Mouse (Mus musculus) liver, postnatal 0 days (tissue): ENCODE results near the gene Fam129a. TPM values are rescaled to one million over a fixed set of nuclear protein-coding genes. Genes with fewer than 3 reads are reported as not detected.
"Not testable (repeated sequence)": the region's sequence is repeated elsewhere in the genome, so short reads cannot be mapped to it uniquely, and the experiment has no call there.

ENCODE experiments used
- ATAC-seq: fragments of 200-750 bp; cut with Nextera tagmentation; 2 replicates; pipeline ENCODE4 v1.8.0; 2017; ENCODE audit warnings: mild to moderate bottlenecking, moderate library complexity
- DNase-seq: peaks from one replicate; pipeline ENCODE4 v3.0.0-alpha.2; 2016
- H3K27ac ChIP-seq: fragments of 300-500 bp; sonication (generic); 2 replicates; pipeline ENCODE4 v1.5.1; 2014; ENCODE audit warnings: antibody characterized with exemption, moderate library complexity, mild to moderate bottlenecking, low read depth
- H3K27me3 ChIP-seq: fragments of 300-500 bp; sonication (generic); 2 replicates; pipeline ENCODE4 v1.6.1; 2014; ENCODE audit warnings: low read length, control low read depth, mixed read lengths; ENCODE audit not compliant: insufficient read depth
- H3K36me3 ChIP-seq: fragments of 300-500 bp; sonication (generic); replicated peaks from 2 replicates; pipeline ENCODE4 v1.6.1; 2014; ENCODE audit warnings: mild to moderate bottlenecking, control low read depth, low read length, moderate library complexity, mixed read lengths; ENCODE audit not compliant: insufficient read depth
- H3K4me1 ChIP-seq: fragments of 300-500 bp; sonication (generic); 2 replicates; pipeline ENCODE4 v1.6.1; 2014; ENCODE audit warnings: antibody characterized with exemption, mild to moderate bottlenecking, control low read depth; ENCODE audit not compliant: insufficient read depth
- H3K4me2 ChIP-seq: fragments of 300-500 bp; sonication (generic); 2 replicates; pipeline ENCODE4 v1.6.1; 2014; ENCODE audit warnings: low read depth, mild to moderate bottlenecking, low read length, moderate library complexity, mixed read lengths
- H3K4me3 ChIP-seq: fragments of 300-500 bp; sonication (generic); 2 replicates; pipeline ENCODE4 v1.5.1; 2014; ENCODE audit warnings: low read depth, low read length
- H3K9ac ChIP-seq: fragments of 300-500 bp; sonication (generic); replicated peaks from 2 replicates; pipeline ENCODE4 v1.6.1; 2014; ENCODE audit warnings: mild to moderate bottlenecking, moderate library complexity
- H3K9me3 ChIP-seq: fragments of 300-500 bp; sonication (generic); 2 replicates; pipeline ENCODE4 v1.6.1; 2016; ENCODE audit warnings: mild to moderate bottlenecking, control low read depth, low read length, mixed read lengths
- CTCF ChIP-seq: sonication (generic); IDR thresholded peaks from 2 replicates; pipeline ENCODE4 v1.5.1; 2016; ENCODE audit warnings: antibody characterized with exemption, low read depth
- EP300 ChIP-seq: IDR thresholded peaks from 2 replicates; pipeline ENCODE4 v1.6.1; 2016; ENCODE audit warnings: antibody characterized with exemption, low read depth, mild to moderate bottlenecking
- WGBS: fragments of 180-500 bp; shearing (Covaris S2); extraction: QIAGEN DNeasy Blood & Tissue Kit; methylation state at CpG from one replicate; pipeline ENCODE4 v1.1.7; 2014; ENCODE audit not compliant: insufficient replicate concordance; 5-methylcytosine and 5-hydroxymethylcytosine counted together
- polyA plus RNA-seq: library from polyadenylated mRNA; unstranded; fragments of >200 nt; fragmentation: Nextera tagmentation; extraction: Ambion mirVana; gene quantifications from 2 replicates; pipeline ENCODE4 v1.2.1, GENCODE M21; 2015

Gene Fam129a
- polyA plus RNA-seq, 1 experiment from 2014 or later, result 11.5 TPM

DNA sequence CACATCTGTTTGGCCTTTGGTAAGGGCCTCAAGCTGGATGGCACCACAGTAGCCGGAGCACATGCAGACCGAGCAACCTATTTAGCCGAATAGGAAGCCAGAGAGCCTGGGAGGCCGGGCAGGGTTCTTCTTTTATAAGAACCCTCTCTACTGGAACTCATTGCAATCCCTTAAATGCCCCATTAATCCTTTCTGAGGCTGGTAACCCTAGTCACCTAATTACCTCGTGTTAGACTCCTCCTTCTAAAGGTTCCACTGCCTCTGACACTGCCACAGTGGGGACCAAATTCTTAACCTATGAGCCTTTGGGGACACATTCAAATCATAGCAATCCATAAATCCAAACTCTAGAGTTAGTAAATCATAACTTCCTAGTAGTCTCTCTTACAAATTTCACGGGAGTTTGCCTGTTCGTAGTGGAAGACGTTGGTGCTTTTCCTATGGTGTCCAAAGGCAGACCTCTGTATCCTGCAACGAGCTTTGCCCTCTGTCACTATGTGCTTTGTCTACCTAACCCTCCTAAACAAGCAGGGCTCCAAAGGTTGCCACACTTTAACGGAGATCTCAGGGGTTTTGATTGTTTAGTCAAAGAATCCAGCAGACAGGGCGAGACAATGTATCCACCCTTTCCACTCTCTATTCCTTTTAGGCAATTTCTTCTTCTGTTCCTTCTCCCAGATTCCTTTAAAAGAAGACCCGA is 24.8 kb downstream of the Fam129a start:
- WGBS, result 65% methylated on average over 12 of the region's 12 CpGs
- ATAC-seq, result peak; percentile 88
- H3K27ac ChIP-seq, result peak overlapping the region; percentile 84

DNA sequence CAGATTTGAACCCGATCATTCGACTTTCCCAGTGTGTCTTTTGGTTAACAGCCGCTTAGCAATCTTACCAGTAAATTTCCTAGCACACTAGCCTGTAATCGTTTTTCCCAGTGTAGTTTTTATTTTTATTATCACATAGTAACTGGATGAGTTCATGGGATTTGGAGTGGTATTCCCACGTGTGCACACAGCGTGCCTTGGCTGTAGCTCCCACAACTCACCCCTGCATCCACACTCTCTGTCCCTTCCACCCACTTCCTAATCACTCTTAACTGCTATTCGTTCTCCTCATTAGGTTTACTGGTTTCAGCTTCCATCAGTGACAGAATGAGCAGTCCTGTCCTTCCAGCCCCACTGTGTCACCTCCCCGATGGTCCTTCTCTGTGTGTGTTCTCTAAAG is 25.6 kb downstream of the Fam129a start:
- ATAC-seq (no peak), DNase-seq (no peak)
- Histone ChIP-seq H3K4me2 (no peak overlapping the region), H3K4me1 (peaks cover 26% of the 10 kb centered on the region), H3K27me3 (no peaks in the 10 kb centered on the region), H3K9me3 (no peaks in the 10 kb centered on the region), H3K36me3 (no peaks in the 10 kb centered on the region), H3K4me3 (no peak overlapping the region), H3K9ac (no peak overlapping the region), H3K27ac (peak overlapping the region; percentile 84)
- 53% methylated on average over 8 of the region's 8 CpGs for WGBS
- TF ChIP-seq EP300 (no peak), CTCF (no peak)

More for the DNA sequence above, 24.8 kb downstream of the Fam129a start:
- H3K27me3 ChIP-seq, result no peaks in the 10 kb centered on the region
- no peaks in the 10 kb centered on the region for H3K9me3 ChIP-seq
- peaks cover 27% of the 10 kb centered on the region for H3K4me1 ChIP-seq
- H3K36me3 ChIP-seq, result no peaks in the 10 kb centered on the region
- H3K4me3 ChIP-seq, result no peak overlapping the region
- no peak for DNase-seq
- peak overlapping the region; percentile 20; the same call in 1 of the 2 replicates for H3K4me2 ChIP-seq
- no peak for TF ChIP-seq CTCF
- no peak overlapping the region for H3K9ac ChIP-seq

DNA sequence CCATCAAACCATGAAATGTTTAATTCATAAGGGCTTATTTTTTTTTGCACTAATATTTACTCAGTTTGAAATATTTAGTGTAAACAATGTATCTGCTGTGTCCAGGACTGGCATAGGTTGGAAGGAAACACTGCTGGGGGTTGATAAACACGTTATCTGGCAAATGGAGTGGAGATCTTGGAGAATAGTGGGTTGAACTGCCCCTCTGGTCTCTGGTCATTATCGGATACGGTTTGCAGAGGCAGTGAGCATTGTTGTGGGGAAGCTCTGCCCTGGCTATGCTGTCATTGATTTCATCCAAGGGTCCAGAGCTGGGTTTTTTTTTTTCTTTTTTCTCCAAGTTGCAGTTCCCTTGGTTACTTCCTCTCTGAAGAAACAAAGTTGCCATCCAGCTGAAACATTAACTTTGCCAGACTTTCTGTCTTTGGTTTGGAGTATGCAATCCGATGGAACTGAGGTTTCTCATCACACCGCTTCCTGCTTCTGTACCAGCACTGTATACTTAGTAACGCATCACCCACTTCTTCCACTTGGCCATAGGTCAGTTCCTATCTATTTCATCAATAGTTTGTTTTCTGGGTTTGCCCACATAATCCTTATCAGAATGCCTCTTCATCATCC is 26.8 kb downstream of the Fam129a start:
- Histone ChIP-seq H3K4me1 (peaks cover 24% of the 10 kb centered on the region), H3K4me3 (no peak overlapping the region), H3K36me3 (no peaks in the 10 kb centered on the region), H3K27ac (peak overlapping the region; percentile 51), H3K9me3 (no peaks in the 10 kb centered on the region), H3K4me2 (no peak overlapping the region), H3K27me3 (no peaks in the 10 kb centered on the region), H3K9ac (no peak overlapping the region)
- DNase-seq (no peak), ATAC-seq (peak; percentile 34; the same call in 1 of the 2 replicates)
- TF ChIP-seq EP300, result no peak
- WGBS, result 29% methylated on average over 6 of the region's 6 CpGs

- Histone ChIP-seq H3K9ac (no peak overlapping the region), H3K4me3 (no peak overlapping the region), H3K27ac (peak overlapping the region; percentile 51; the same call in 1 of the 2 replicates), H3K4me1 (peaks cover 26% of the 10 kb centered on the region), H3K4me2 (no peak overlapping the region), H3K36me3 (no peaks in the 10 kb centered on the region), H3K9me3 (no peaks in the 10 kb centered on the region), H3K27me3 (no peaks in the 10 kb centered on the region)
- WGBS, result 75% methylated on average over 2 of the region's 2 CpGs
- DNase-seq, result no peak
- no peak for TF ChIP-seq CTCF
- no peak for TF ChIP-seq EP300
- ATAC-seq, result no peak
Observed at GRCm38 (mm10) chr1:151598876-151599275, 27.9 kb downstream of the Fam129a start.

DNA sequence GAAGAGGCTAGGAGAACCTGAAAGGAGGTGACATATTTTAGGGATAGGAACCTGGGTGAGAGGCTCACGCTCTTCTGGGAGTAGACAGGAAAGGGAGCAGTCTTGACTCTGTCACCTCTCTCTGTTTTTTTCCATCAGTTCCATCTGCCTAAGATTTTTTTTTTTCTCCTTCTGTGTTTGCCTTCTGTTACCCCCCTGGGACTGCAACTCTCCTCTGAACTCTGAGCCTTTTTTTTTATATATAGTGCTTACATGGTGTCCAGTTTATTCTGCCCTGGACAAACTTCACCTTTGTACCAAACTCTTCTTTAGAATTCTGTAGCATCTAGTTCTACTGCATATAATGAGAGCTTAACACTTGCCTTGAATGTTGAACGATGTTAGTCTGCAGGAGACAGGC is 33.3 kb downstream of the Fam129a start:
- H3K9ac ChIP-seq, result no peak overlapping the region
- H3K27me3 ChIP-seq, result no peaks in the 10 kb centered on the region
- DNase-seq (no peak), ATAC-seq (no peak)
- no peak for TF ChIP-seq CTCF
- peaks cover 6% of the 10 kb centered on the region; the same call in 1 of the 2 replicates for H3K4me1 ChIP-seq
- no peaks in the 10 kb centered on the region for H3K36me3 ChIP-seq
- H3K4me2 ChIP-seq, result no peak overlapping the region
- H3K27ac ChIP-seq, result 0 out of 2 replicates have a peak overlapping the region, but pooled peaks have one; percentile 22
- WGBS, result 62% methylated on average over 2 of the region's 2 CpGs
- H3K4me3 ChIP-seq, result no peak overlapping the region
- H3K9me3 ChIP-seq, result no peaks in the 10 kb centered on the region

GRCm38 (mm10) chr1:151607957-151608356 is 37.0 kb downstream of the Fam129a start:
- not testable (repeated sequence) for H3K27me3 ChIP-seq, DNase-seq, H3K36me3 ChIP-seq, ATAC-seq, H3K4me3 ChIP-seq, H3K4me1 ChIP-seq, H3K9ac ChIP-seq, H3K4me2 ChIP-seq, H3K9me3 ChIP-seq, H3K27ac ChIP-seq
- 56% methylated on average over 3 of the region's 3 CpGs for WGBS
